Mouse (Mus musculus): ENCODE measurements around the gene Hbb-y. TPM values are rescaled to one million over a fixed set of nuclear protein-coding genes. Genes with fewer than 3 reads are reported as not detected.
"Not testable (repeated sequence)": the region's sequence is repeated elsewhere in the genome, so short reads cannot be mapped to it uniquely, and the experiment has no call there.

The Hbb-y gene
- total RNA-seq, 2 experiments from 2014 or later: not detected

- DNase-seq (ENCODE audit: low spot score): not testable (repeated sequence)
These were observed 39.9 kb downstream of the Hbb-y start for GRCm38 (mm10) chr7:103813152-103813551.

GRCm38 (mm10) chr7:103812174-103812573 lies 40.8 kb downstream of the Hbb-y start:
- DNase-seq (ENCODE audit: low spot score): no peak

GRCm38 (mm10) chr7:103811223-103811845 lies 41.7 kb downstream of the Hbb-y start:
- no peak for DNase-seq (ENCODE audit: low spot score)

- DNase-seq (ENCODE audit: low spot score): no peak
These were observed 42.3 kb downstream of the Hbb-y start for GRCm38 (mm10) chr7:103810746-103811145.

- no peak for DNase-seq (ENCODE audit: low spot score)
These were observed 42.7 kb downstream of the Hbb-y start for GRCm38 (mm10) chr7:103810296-103810695.

- DNase-seq (ENCODE audit: low spot score): no peak
These were observed 43.2 kb downstream of the Hbb-y start for GRCm38 (mm10) chr7:103809801-103810155.

- DNase-seq (ENCODE audit: low spot score): no peak
These were observed 43.8 kb downstream of the Hbb-y start for GRCm38 (mm10) chr7:103808971-103809800.

- DNase-seq (ENCODE audit: low spot score): not testable (repeated sequence)
These were observed 44.9 kb downstream of the Hbb-y start for GRCm38 (mm10) chr7:103808120-103808519.

GRCm38 (mm10) chr7:103806856-103807255 lies 46.2 kb downstream of the Hbb-y start:
- peak; percentile 1 for DNase-seq (ENCODE audit: low spot score)

Other genes with a start within 250 kb of the Hbb-y start
- not detected for gene Olfr620, start 240.7 kb downstream of the Hbb-y start, total RNA-seq (2021)
- not detected for gene Olfr622, start 210.5 kb downstream of the Hbb-y start, total RNA-seq (2021)
- gene Olfr623, start 189.5 kb downstream of the Hbb-y start, total RNA-seq (2021): not detected
- not detected for gene Olfr624, start 182.0 kb downstream of the Hbb-y start, total RNA-seq (2021)
- gene Olfr625-ps1, start 170.5 kb downstream of the Hbb-y start, total RNA-seq (2021): not detected
- gene Olfr243, start 138.5 kb downstream of the Hbb-y start, total RNA-seq (2021): not detected
- not detected for gene Olfr628, start 122.8 kb downstream of the Hbb-y start, total RNA-seq (2021)
- not detected for gene Olfr629, start 108.3 kb downstream of the Hbb-y start, total RNA-seq (2021)
- not detected for gene Olfr630, start 95.9 kb downstream of the Hbb-y start, total RNA-seq (2021)
- not detected for gene Olfr69, start 81.6 kb downstream of the Hbb-y start, total RNA-seq (2021)
- gene Olfr68, start 73.5 kb downstream of the Hbb-y start, total RNA-seq (2021): not detected
- gene Olfr67, start 61.4 kb downstream of the Hbb-y start, total RNA-seq (2021): not detected
- gene Hbb-bt, start 39.2 kb downstream of the Hbb-y start, total RNA-seq (2021): 10 to 100 TPM; 28.0 to 32.7 TPM
- gene Hbb-bs, start 25.1 kb downstream of the Hbb-y start, total RNA-seq (2021): 100 to 1,000 TPM; 317 to 407 TPM
- not detected for gene Hbb-bh2, start 12.7 kb downstream of the Hbb-y start, total RNA-seq (2021)
- gene Hbb-bh1, start 10.1 kb downstream of the Hbb-y start, total RNA-seq (2021): not detected
- gene Olfr66, start 33.0 kb upstream of the Hbb-y start, total RNA-seq (2021): not detected
- not detected for gene Olfr64, start 41.3 kb upstream of the Hbb-y start, total RNA-seq (2021)
- gene Olfr65, start 50.3 kb upstream of the Hbb-y start, total RNA-seq (2021): not detected
- gene Olfr631, start 75.6 kb upstream of the Hbb-y start, total RNA-seq (2021): not detected
- not detected for gene Olfr632, start 81.1 kb upstream of the Hbb-y start, total RNA-seq (2021)
- gene Olfr633, start 91.2 kb upstream of the Hbb-y start, total RNA-seq (2021): not detected
- gene Olfr635, start 117.9 kb upstream of the Hbb-y start, total RNA-seq (2021): not detected
- not detected for gene Olfr638, start 145.5 kb upstream of the Hbb-y start, total RNA-seq (2021)
- gene Olfr639, start 164.1 kb upstream of the Hbb-y start, total RNA-seq (2021): under 1 TPM in 1 of 2 experiments, not detected in 1; 0.05 TPM
- not detected for gene Olfr640, start 172.4 kb upstream of the Hbb-y start, total RNA-seq (2021)
- gene Olfr641, start 182.2 kb upstream of the Hbb-y start, total RNA-seq (2021): not detected
- gene Olfr642, start 199.4 kb upstream of the Hbb-y start, total RNA-seq (2021): not detected
- gene 4930516K23Rik, start 208.2 kb upstream of the Hbb-y start, total RNA-seq (2021): not detected
- gene Olfr644, start 218.7 kb upstream of the Hbb-y start, total RNA-seq (2021): not detected
- not detected for gene Olfr645, start 232.2 kb upstream of the Hbb-y start, total RNA-seq (2021)